Mouse (Mus musculus): ENCODE results near the gene Aqp7.

DNA sequence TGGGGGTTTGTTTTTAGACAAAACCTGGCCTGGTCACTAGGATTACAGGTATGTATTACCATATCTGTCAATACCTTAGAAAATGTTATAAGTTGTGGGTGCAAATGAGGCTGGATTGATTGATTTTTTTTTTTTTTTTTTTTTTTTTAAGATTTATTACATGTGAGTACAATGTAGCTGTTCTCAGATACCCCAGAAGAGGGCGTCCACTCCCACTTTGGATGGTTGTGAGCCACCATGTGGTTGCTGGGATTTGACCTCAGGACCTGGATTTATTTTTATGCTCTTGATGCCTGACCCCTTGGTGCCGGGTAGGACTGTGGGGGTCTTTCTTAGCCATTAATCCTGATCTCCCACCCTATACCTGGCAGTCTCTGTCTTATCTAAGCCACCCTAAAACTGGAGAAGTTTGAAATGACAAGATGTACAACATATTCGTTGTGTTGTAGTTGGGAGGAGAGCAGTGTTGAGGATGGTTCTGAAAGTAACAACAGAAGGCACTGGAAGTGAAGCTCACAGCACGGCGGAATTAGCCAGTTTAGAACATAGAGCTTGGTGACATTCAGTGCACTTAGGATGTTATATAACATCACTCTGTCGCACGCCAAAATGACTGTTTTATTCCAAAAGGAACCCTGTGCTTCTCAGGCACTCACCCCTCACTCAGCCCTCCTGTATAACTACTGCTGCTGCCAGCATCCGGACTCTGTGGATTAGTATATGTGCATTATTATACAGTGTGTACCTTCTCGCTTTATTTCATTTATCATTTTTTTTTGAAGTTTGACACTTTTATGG lies 46.9 kb downstream of the Aqp7 start:
- TF ChIP-seq GATA1 (IDR thresholded peaks at IDR 0.05; ENCODE audit: low read length), result no peak
- no peak for TF ChIP-seq TAL1 (IDR thresholded peaks at IDR 0.05; ENCODE audit: low read length)

Data from erythroblast, embryonic 14.5 days (primary cell).